Mouse (Mus musculus): ENCODE data around the gene Rasgrf2. TPM values are rescaled to one million over a fixed set of nuclear protein-coding genes. Genes with fewer than 3 reads are reported as not detected.

The Rasgrf2 gene
- polyA plus RNA-seq, 1 experiment = 3.7 TPM

- Histone ChIP-seq H3K27ac (ENCODE audit: insufficient read depth, low read depth, low read length) (no peak overlapping the region), H3K4me3 (ENCODE audit: insufficient read depth, low read depth, low read length) (no peak overlapping the region), H3K4me1 (ENCODE audit: control insufficient read depth, insufficient read depth, low read length) (no peaks in the 10 kb centered on the region), H3K27me3 (replicated peaks; ENCODE audit: control insufficient read depth, insufficient read depth, low read length) (no peaks in the 10 kb centered on the region), H3K36me3 (ENCODE audit: control insufficient read depth, insufficient read depth, low read length) (no peaks in the 10 kb centered on the region)
- 67% methylated on average over 6 of the region's 6 CpGs for WGBS
- peak; percentile 18 for DNase-seq
- TF ChIP-seq POLR2A (IDR thresholded peaks at IDR 0.05; ENCODE audit: low read depth, low read length) (no peak), CTCF (conservative IDR thresholded peaks at IDR 0.05; ENCODE audit: insufficient read depth, insufficient read length, low read depth, low read length) (no peak)
These were observed 238.3 kb downstream of the Rasgrf2 start for GRCm38 (mm10) chr13:91893132-91893531.

GRCm38 (mm10) chr13:91890031-91890619 is 241.3 kb downstream of the Rasgrf2 start:
- H3K4me1 ChIP-seq (ENCODE audit: control insufficient read depth, insufficient read depth, low read length) = no peaks in the 10 kb centered on the region
- H3K27ac ChIP-seq (ENCODE audit: insufficient read depth, low read depth, low read length) = no peak overlapping the region
- no peaks in the 10 kb centered on the region for H3K27me3 ChIP-seq (replicated peaks; ENCODE audit: control insufficient read depth, insufficient read depth, low read length)
- TF ChIP-seq POLR2A (IDR thresholded peaks at IDR 0.05; ENCODE audit: low read depth, low read length) (no peak), CTCF (conservative IDR thresholded peaks at IDR 0.05; ENCODE audit: insufficient read depth, insufficient read length, low read depth, low read length) (no peak)
- no peak overlapping the region for H3K4me3 ChIP-seq (ENCODE audit: insufficient read depth, low read depth, low read length)
- 78% methylated on average over 6 of the region's 6 CpGs for WGBS
- H3K36me3 ChIP-seq (ENCODE audit: control insufficient read depth, insufficient read depth, low read length) = no peaks in the 10 kb centered on the region
- no peak for DNase-seq

DNA sequence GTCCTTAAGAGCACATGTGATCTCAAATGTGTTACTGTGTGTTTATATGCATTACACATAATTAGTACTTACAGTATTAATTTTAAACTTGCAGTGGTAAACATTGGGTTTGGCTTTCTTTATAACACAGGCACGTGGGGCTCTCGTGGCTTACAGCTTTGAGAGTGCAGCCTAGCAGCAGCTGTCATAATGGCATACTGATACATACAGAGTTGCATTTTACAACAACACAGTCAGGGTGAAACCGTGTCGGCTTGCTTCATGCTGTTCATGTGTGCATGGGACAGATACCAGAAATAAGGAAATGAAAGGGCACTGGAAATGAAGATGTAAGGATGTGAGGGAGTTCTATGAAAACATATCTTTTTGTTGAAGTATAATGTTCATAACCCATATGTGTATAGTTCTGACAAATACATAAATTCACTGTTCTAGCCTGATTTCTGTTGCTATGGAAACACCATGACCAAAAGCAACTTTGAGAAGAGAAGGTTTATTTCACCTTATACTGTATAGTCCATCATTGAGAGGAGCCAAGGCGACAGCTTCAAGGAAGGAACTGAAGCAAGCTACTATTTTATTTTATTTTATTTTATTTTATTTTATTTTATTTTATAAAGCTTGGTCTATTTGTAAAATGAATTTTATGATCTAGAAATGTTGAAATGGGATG is 246.6 kb downstream of the Rasgrf2 start:
- Histone ChIP-seq H3K4me1 (ENCODE audit: control insufficient read depth, insufficient read depth, low read length) (no peaks in the 10 kb centered on the region), H3K4me3 (ENCODE audit: insufficient read depth, low read depth, low read length) (no peak overlapping the region), H3K27ac (ENCODE audit: insufficient read depth, low read depth, low read length) (no peak overlapping the region), H3K36me3 (ENCODE audit: control insufficient read depth, insufficient read depth, low read length) (no peaks in the 10 kb centered on the region), H3K27me3 (replicated peaks; ENCODE audit: control insufficient read depth, insufficient read depth, low read length) (peaks cover 2% of the 10 kb centered on the region; the same call in 1 of the 2 replicates)
- no peak for TF ChIP-seq CTCF (conservative IDR thresholded peaks at IDR 0.05; ENCODE audit: insufficient read depth, insufficient read length, low read depth, low read length)
- TF ChIP-seq POLR2A (IDR thresholded peaks at IDR 0.05; ENCODE audit: low read depth, low read length) = no peak
- WGBS = 87% methylated on average over 5 of the region's 5 CpGs
- no peak for DNase-seq

- Histone ChIP-seq H3K27ac (ENCODE audit: insufficient read depth, low read depth, low read length) (no peak overlapping the region), H3K27me3 (replicated peaks; ENCODE audit: control insufficient read depth, insufficient read depth, low read length) (peaks cover 2% of the 10 kb centered on the region; the same call in 1 of the 2 replicates), H3K4me1 (ENCODE audit: control insufficient read depth, insufficient read depth, low read length) (no peaks in the 10 kb centered on the region), H3K4me3 (ENCODE audit: insufficient read depth, low read depth, low read length) (no peak overlapping the region), H3K36me3 (ENCODE audit: control insufficient read depth, insufficient read depth, low read length) (no peaks in the 10 kb centered on the region)
- WGBS = 60% methylated on average over 9 of the region's 9 CpGs
- DNase-seq = peak; percentile 44
- TF ChIP-seq POLR2A (IDR thresholded peaks at IDR 0.05; ENCODE audit: low read depth, low read length) (no peak), CTCF (conservative IDR thresholded peaks at IDR 0.05; ENCODE audit: insufficient read depth, insufficient read length, low read depth, low read length) (peak; percentile 32; the same call in 1 of the 2 replicates)
These were observed 249.5 kb downstream of the Rasgrf2 start for GRCm38 (mm10) chr13:91881837-91882480.

DNA sequence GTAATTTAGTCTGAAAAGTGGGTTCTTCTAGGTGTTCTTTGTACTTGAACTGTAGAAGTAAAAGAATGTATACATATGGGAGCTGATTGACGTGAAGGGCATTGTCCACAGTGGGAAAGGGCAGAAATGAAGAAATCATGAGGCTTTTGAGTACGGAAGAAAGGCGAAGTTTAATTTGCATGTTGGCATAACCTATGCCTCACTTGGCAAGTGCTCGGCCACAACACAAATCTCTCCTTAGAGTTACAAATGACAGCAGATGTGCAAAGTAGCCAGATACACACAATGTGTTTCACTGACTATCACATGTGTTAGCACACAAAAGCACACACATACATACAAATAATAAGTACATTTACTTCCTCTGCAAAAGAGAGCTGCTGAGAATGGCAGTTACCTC is 251.2 kb downstream of the Rasgrf2 start:
- Histone ChIP-seq H3K27me3 (replicated peaks; ENCODE audit: control insufficient read depth, insufficient read depth, low read length) (peaks cover 2% of the 10 kb centered on the region; the same call in 1 of the 2 replicates), H3K27ac (ENCODE audit: insufficient read depth, low read depth, low read length) (no peak overlapping the region), H3K4me1 (ENCODE audit: control insufficient read depth, insufficient read depth, low read length) (no peaks in the 10 kb centered on the region), H3K36me3 (ENCODE audit: control insufficient read depth, insufficient read depth, low read length) (no peaks in the 10 kb centered on the region), H3K4me3 (ENCODE audit: insufficient read depth, low read depth, low read length) (no peak overlapping the region)
- TF ChIP-seq POLR2A (IDR thresholded peaks at IDR 0.05; ENCODE audit: low read depth, low read length) (no peak), CTCF (conservative IDR thresholded peaks at IDR 0.05; ENCODE audit: insufficient read depth, insufficient read length, low read depth, low read length) (no peak)
- DNase-seq = no peak
- WGBS = 89% methylated on average over 4 of the region's 4 CpGs

DNA sequence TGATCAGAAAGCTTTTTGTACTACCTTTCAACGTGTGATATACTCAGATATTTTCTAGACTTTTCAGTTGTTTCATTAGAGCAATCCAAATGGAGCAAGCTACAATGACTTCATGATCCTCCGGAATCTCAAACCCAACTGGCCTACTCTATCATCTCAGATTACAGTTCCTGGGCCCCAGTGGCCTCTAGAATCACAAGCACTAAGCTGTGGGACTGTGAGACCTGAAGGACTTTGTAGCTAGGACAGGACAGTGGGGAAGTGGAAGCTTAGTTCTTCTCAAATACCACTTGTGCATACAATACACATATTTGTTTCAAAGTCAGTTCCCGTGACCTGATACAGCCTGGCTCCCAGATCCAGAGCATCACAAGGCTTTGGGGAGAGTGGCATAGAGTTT is 253.5 kb downstream of the Rasgrf2 start:
- H3K27ac ChIP-seq (ENCODE audit: insufficient read depth, low read depth, low read length) = no peak overlapping the region
- H3K36me3 ChIP-seq (ENCODE audit: control insufficient read depth, insufficient read depth, low read length) = no peaks in the 10 kb centered on the region
- no peaks in the 10 kb centered on the region for H3K4me1 ChIP-seq (ENCODE audit: control insufficient read depth, insufficient read depth, low read length)
- no peak for TF ChIP-seq POLR2A (IDR thresholded peaks at IDR 0.05; ENCODE audit: low read depth, low read length)
- TF ChIP-seq CTCF (conservative IDR thresholded peaks at IDR 0.05; ENCODE audit: insufficient read depth, insufficient read length, low read depth, low read length) = no peak
- H3K4me3 ChIP-seq (ENCODE audit: insufficient read depth, low read depth, low read length) = no peak overlapping the region
- 83% methylated on average over 3 of the region's 3 CpGs for WGBS
- DNase-seq = no peak
- peaks cover 2% of the 10 kb centered on the region; the same call in 1 of the 2 replicates for H3K27me3 ChIP-seq (replicated peaks; ENCODE audit: control insufficient read depth, insufficient read depth, low read length)

- no peaks in the 10 kb centered on the region for H3K36me3 ChIP-seq (ENCODE audit: control insufficient read depth, insufficient read depth, low read length)
- no peaks in the 10 kb centered on the region for H3K4me1 ChIP-seq (ENCODE audit: control insufficient read depth, insufficient read depth, low read length)
- H3K27ac ChIP-seq (ENCODE audit: insufficient read depth, low read depth, low read length) = no peak overlapping the region
- TF ChIP-seq CTCF (conservative IDR thresholded peaks at IDR 0.05; ENCODE audit: insufficient read depth, insufficient read length, low read depth, low read length) (no peak), POLR2A (IDR thresholded peaks at IDR 0.05; ENCODE audit: low read depth, low read length) (no peak)
- no peak overlapping the region for H3K4me3 ChIP-seq (ENCODE audit: insufficient read depth, low read depth, low read length)
- WGBS = 70% methylated on average over 10 of the region's 10 CpGs
- no peak for DNase-seq
- peaks cover 2% of the 10 kb centered on the region; the same call in 1 of the 2 replicates for H3K27me3 ChIP-seq (replicated peaks; ENCODE audit: control insufficient read depth, insufficient read depth, low read length)
These were observed 254.1 kb downstream of the Rasgrf2 start for GRCm38 (mm10) chr13:91877350-91877749.
